Mouse (Mus musculus) MEL (cell line): ENCODE results near the gene Fchsd2. TPM values are rescaled to one million over a fixed set of nuclear protein-coding genes. Genes with fewer than 3 reads are reported as not detected.

ENCODE experiments used
- DNase-seq: peaks from one replicate; pipeline ENCODE4 v3.0.0; 2011; ENCODE audit warnings: low read depth, low spot score
- H3K27ac ChIP-seq: 2 replicates; pipeline ENCODE4 v1.5.1; 2012; ENCODE audit warnings: low read depth, mild to moderate bottlenecking, control low read depth, low read length, moderate library complexity; ENCODE audit not compliant: control insufficient read depth
- H3K27me3 ChIP-seq, 2 experiments: fragments of 150-350 bp in 1 of 2; sonication (generic) in 1 of 2; 2 replicates each; pipeline ENCODE4 v1.6.1; 2012; ENCODE audit warnings: low read length in 2 of 2, mild to moderate bottlenecking in 2 of 2, improper control_type of control experiment in 1 of 2, moderate library complexity in 1 of 2; ENCODE audit not compliant: insufficient read depth in 2 of 2, control insufficient read depth in 1 of 2
- H3K36me3 ChIP-seq, 2 experiments: 2 replicates each; pipeline ENCODE4 v1.6.1; 2012 to 2014; ENCODE audit warnings: low read length in 2 of 2, improper control_type of control experiment in 1 of 2, inconsistent platforms in 1 of 2, mild to moderate bottlenecking in 1 of 2; ENCODE audit not compliant: insufficient read depth in 2 of 2, control insufficient read depth in 1 of 2
- H3K4me1 ChIP-seq, 2 experiments: fragments of 150-350 bp in 1 of 2; sonication (generic) in 1 of 2; 2 replicates each; pipeline ENCODE4 v1.6.1; 2012; ENCODE audit warnings: low read length in 2 of 2, improper control_type of control experiment in 1 of 2, mild to moderate bottlenecking in 1 of 2; ENCODE audit not compliant: insufficient read depth in 2 of 2, control insufficient read depth in 1 of 2
- H3K4me3 ChIP-seq, 2 experiments: fragments of 150-350 bp in 1 of 2; sonication (generic) in 1 of 2; 2 replicates each; pipeline ENCODE4 v1.5.1; 2012; ENCODE audit warnings: low read depth in 2 of 2, low read length in 2 of 2, mild to moderate bottlenecking in 2 of 2, moderate library complexity in 2 of 2, control low read depth in 1 of 2, improper control_type of control experiment in 1 of 2; ENCODE audit not compliant: control insufficient read depth in 1 of 2, insufficient read depth in 1 of 2
- H3K79me2 ChIP-seq: 2 replicates; pipeline ENCODE4 v1.6.1; 2012; ENCODE audit warnings: mild to moderate bottlenecking, low read length, moderate library complexity; ENCODE audit not compliant: control insufficient read depth, poor library complexity, insufficient read depth
- H3K9ac ChIP-seq: 2 replicates; pipeline ENCODE4 v1.6.1; 2012; ENCODE audit warnings: low read depth, mild to moderate bottlenecking, control low read depth, low read length, moderate library complexity; ENCODE audit not compliant: control insufficient read depth, poor library complexity, severe bottlenecking
- H3K9me3 ChIP-seq: fragments of 150-350 bp; sonication (generic); replicated peaks from 2 replicates; pipeline ENCODE4 v1.6.1; 2012; ENCODE audit warnings: mild to moderate bottlenecking, low read length, improper control_type of control experiment, moderate library complexity; ENCODE audit not compliant: insufficient read depth
- CHD1 ChIP-seq: IDR thresholded peaks from 2 replicates; pipeline ENCODE4 v1.6.1; 2012; ENCODE audit warnings: low read depth, mild to moderate bottlenecking, inconsistent platforms, low read length, improper control_type of control experiment
- CHD2 ChIP-seq: IDR thresholded peaks from 2 replicates; pipeline ENCODE4 v1.6.1; 2011; ENCODE audit warnings: low read length, improper control_type of control experiment
- CTCF ChIP-seq, 3 experiments: IDR thresholded peaks in 2 of 3; conservative IDR thresholded peaks in 1 of 3; 2 replicates each; pipeline ENCODE4 v1.5.1; 2011 to 2012; ENCODE audit warnings: low read length in 3 of 3, low read depth in 2 of 3, mild to moderate bottlenecking in 2 of 3, improper control_type of control experiment in 1 of 3, inconsistent platforms in 1 of 3, mixed read lengths in 1 of 3, moderate library complexity in 1 of 3; ENCODE audit not compliant: control insufficient read depth in 1 of 3, insufficient read depth in 1 of 3, poor library complexity in 1 of 3, severe bottlenecking in 1 of 3
- GABPA ChIP-seq: IDR thresholded peaks from 2 replicates; pipeline ENCODE4 v1.6.1; 2012; ENCODE audit warnings: low read depth, mild to moderate bottlenecking, inconsistent platforms, low read length, improper control_type of control experiment, moderate library complexity
- HCFC1 ChIP-seq: IDR thresholded peaks from 2 replicates; pipeline ENCODE4 v1.6.1; 2012; ENCODE audit warnings: low read depth, mild to moderate bottlenecking, inconsistent platforms, low read length, improper control_type of control experiment, moderate library complexity
- JUND ChIP-seq: IDR thresholded peaks from 2 replicates; pipeline ENCODE4 v1.6.1; 2011; ENCODE audit warnings: low read depth, mild to moderate bottlenecking, improper control_type of control experiment, low read length
- MAX ChIP-seq: IDR thresholded peaks from 2 replicates; pipeline ENCODE4 v1.6.1; 2011; ENCODE audit warnings: low read length, improper control_type of control experiment
- MEF2A ChIP-seq: IDR thresholded peaks from 2 replicates; pipeline ENCODE4 v1.6.1; 2014; ENCODE audit warnings: low read depth, mild to moderate bottlenecking, inconsistent platforms, low read length, improper control_type of control experiment; ENCODE audit not compliant: poor library complexity, insufficient replicate concordance, severe bottlenecking; ENCODE audit errors: extremely low read depth
- MYB ChIP-seq: IDR thresholded peaks from 2 replicates; pipeline ENCODE4 v1.6.1; 2011; ENCODE audit warnings: mild to moderate bottlenecking, low read depth, low read length, improper control_type of control experiment
- MYC ChIP-seq: IDR thresholded peaks from 2 replicates; pipeline ENCODE4 v1.6.1; 2011; ENCODE audit warnings: low read depth, mild to moderate bottlenecking, low read length, improper control_type of control experiment, moderate library complexity
- POLR2A ChIP-seq, 2 experiments: IDR thresholded peaks; 2 replicates each; pipeline ENCODE4 v1.6.1; 2011 to 2012; ENCODE audit warnings: low read length in 2 of 2, mild to moderate bottlenecking in 2 of 2, control low read depth in 1 of 2, improper control_type of control experiment in 1 of 2, low read depth in 1 of 2, moderate library complexity in 1 of 2; ENCODE audit not compliant: control insufficient read depth in 1 of 2, insufficient read depth in 1 of 2, poor library complexity in 1 of 2
- POLR2AphosphoS2 ChIP-seq: IDR thresholded peaks from 2 replicates; pipeline ENCODE4 v1.6.1; 2011; ENCODE audit warnings: low read length, improper control_type of control experiment
- POLR2AphosphoS5 ChIP-seq: IDR thresholded peaks from 2 replicates; pipeline ENCODE4 v1.6.1; 2012; ENCODE audit warnings: low read depth, borderline replicate concordance, mild to moderate bottlenecking, inconsistent platforms, low read length, moderate library complexity, mixed read lengths
- SMC3 ChIP-seq: IDR thresholded peaks from 2 replicates; pipeline ENCODE4 v1.6.1; 2011; ENCODE audit warnings: low read depth, low read length, improper control_type of control experiment
- TAL1 ChIP-seq: IDR thresholded peaks from 2 replicates; pipeline ENCODE4 v1.6.1; 2012; ENCODE audit warnings: mild to moderate bottlenecking, inconsistent platforms, low read length, moderate library complexity, mixed read lengths
- UBTF ChIP-seq: IDR thresholded peaks from 2 replicates; pipeline ENCODE4 v1.6.1; 2012; ENCODE audit warnings: low read depth, mild to moderate bottlenecking, inconsistent platforms, low read length, improper control_type of control experiment, moderate library complexity, borderline replicate concordance; ENCODE audit not compliant: insufficient read depth
- ZNF384 ChIP-seq: IDR thresholded peaks from 2 replicates; pipeline ENCODE4 v1.6.1; 2012; ENCODE audit warnings: low read depth, mild to moderate bottlenecking, inconsistent platforms, low read length, improper control_type of control experiment
- polyA plus RNA-seq, 2 experiments: library from polyadenylated mRNA; stranded (reverse) in 1 of 2; unstranded in 1 of 2; fragments of >175 nt in 1 of 2; fragments of >200 nt in 1 of 2; gene quantifications; 2 replicates each; pipeline versions ENCODE4 v1.2.1 to v1.2.4; 2012; ENCODE audit warnings: low replicate concordance in 2 of 2, low read depth in 1 of 2; ENCODE audit not compliant: insufficient read length in 2 of 2, insufficient read depth in 1 of 2, missing spikeins in 1 of 2
- total RNA-seq: library from RNA; depleted of rRNA; stranded (reverse); fragments of 300-350 nt; gene quantifications from 2 replicates; pipeline ENCODE4 v1.2.3, GENCODE M21; 2012

Fchsd2 gene
- total and polyA plus RNA-seq, 3 experiments, result 3.9 to 6.3 TPM; not detected in 1

- H3K9me3 ChIP-seq, result no peaks in the 10 kb centered on the region
- no peaks in the 10 kb centered on the region for H3K79me2 ChIP-seq
- H3K9ac ChIP-seq, result no peak overlapping the region
- no peak overlapping the region for H3K27ac ChIP-seq
- H3K36me3 ChIP-seq, result peaks cover 0 to 4% of the 10 kb centered on the region in 2 experiments; a peak in 2 of 4 replicates
- DNase-seq, result no peak
- H3K27me3 ChIP-seq, result no peaks in the 10 kb centered on the region; a peak in 1 of 4 replicates
- TF ChIP-seq UBTF, result no peak
- TF ChIP-seq ZNF384, result no peak
- TF ChIP-seq JUND, result no peak
- TF ChIP-seq POLR2A (IDR thresholded peaks at IDR 0.05; ENCODE audit: control insufficient read depth in 1 of 2, insufficient read depth in 1 of 2, low read depth in 1 of 2, low read length in 2 of 2, poor library complexity in 1 of 2), result no peak
- no peak for TF ChIP-seq POLR2AphosphoS5
- no peak for TF ChIP-seq MEF2A
- TF ChIP-seq HCFC1, result no peak
- TF ChIP-seq MAX, result no peak
- no peak for TF ChIP-seq CHD2
- TF ChIP-seq GABPA, result no peak
- no peak for TF ChIP-seq POLR2AphosphoS2
- TF ChIP-seq MYC, result no peak
- no peak for TF ChIP-seq MYB
- TF ChIP-seq, all 39 proteins: peak for 0
- Histone ChIP-seq H3K4me3 (no peak overlapping the region), H3K4me1 (peaks cover 0 to 11% of the 10 kb centered on the region in 2 experiments; a peak in 2 of 4 replicates)
Observed at GRCm38 (mm10) chr7:101088687-101089086, 4.0 kb upstream of the Fchsd2 start.

- Histone ChIP-seq H3K9ac (no peak overlapping the region), H3K79me2 (no peaks in the 10 kb centered on the region), H3K4me3 (no peak overlapping the region), H3K9me3 (no peaks in the 10 kb centered on the region), H3K27me3 (no peaks in the 10 kb centered on the region; a peak in 1 of 4 replicates), H3K27ac (no peak overlapping the region), H3K4me1 (peaks cover 0 to 11% of the 10 kb centered on the region in 2 experiments; a peak in 2 of 4 replicates), H3K36me3 (peaks cover 0 to 4% of the 10 kb centered on the region in 2 experiments; a peak in 2 of 4 replicates)
- no peak for TF ChIP-seq CHD1
- TF ChIP-seq POLR2AphosphoS5, result no peak
- TF ChIP-seq CTCF (IDR thresholded peaks at IDR 0.05 in 2 of 3, conservative IDR thresholded peaks at IDR 0.05 in 1 of 3; ENCODE audit: control insufficient read depth in 1 of 3, insufficient read depth in 1 of 3, low read depth in 2 of 3, low read length in 3 of 3, poor library complexity in 1 of 3, severe bottlenecking in 1 of 3), result no peak
- TF ChIP-seq TAL1, result no peak
- no peak for TF ChIP-seq SMC3
- DNase-seq, result no peak
Observed at GRCm38 (mm10) chr7:101089242-101089641, 3.4 kb upstream of the Fchsd2 start.
